Mouse (Mus musculus) C2C12 (cell line): ENCODE measurements around the gene Adap1.

Experiments used
- MYOD1 ChIP-seq: IDR thresholded peaks from one replicate; pipeline ENCODE4 v1.6.1; 2011; ENCODE audit warnings: low read depth; ENCODE audit not compliant: control insufficient read depth, insufficient read length
- USF1 ChIP-seq: IDR thresholded peaks from one replicate; pipeline ENCODE4 v1.6.1; 2011; ENCODE audit warnings: low read depth, mild to moderate bottlenecking, control low read depth, moderate library complexity

GRCm38 (mm10) chr5:139366484-139366883, 41.1 kb upstream of the Adap1 start:
- TF ChIP-seq USF1 (no peak), MYOD1 (no peak)
